Mouse (Mus musculus): ENCODE data around the gene Snrpa1.
"Not testable (repeated sequence)": the region's sequence is repeated elsewhere in the genome, so short reads cannot be mapped to it uniquely, and the experiment has no call there.

DNA sequence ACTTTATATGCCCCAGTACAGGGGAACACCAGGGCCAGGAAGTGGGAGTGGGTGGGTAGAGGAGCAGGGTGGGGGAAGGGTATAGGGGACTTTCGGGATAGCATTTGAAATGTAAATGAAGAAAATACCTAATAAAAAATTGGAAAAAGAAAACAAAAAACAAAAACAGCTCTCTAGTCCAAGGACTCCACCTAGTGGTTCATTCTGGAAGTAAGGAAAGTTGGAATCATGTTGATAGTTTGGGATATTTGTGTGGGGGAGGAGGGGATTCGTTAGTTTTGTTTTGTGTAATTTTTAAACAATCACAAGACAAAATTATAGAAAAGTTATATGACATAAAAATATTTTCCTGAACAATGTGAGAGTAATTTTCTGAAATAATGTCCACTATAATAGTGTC is 3.4 kb upstream of the Snrpa1 start:
- TF ChIP-seq CTCF (IDR thresholded peaks at IDR 0.05) = peak; percentile 75
- TF ChIP-seq EP300 (IDR thresholded peaks at IDR 0.05) = not testable (repeated sequence)
